Mouse (Mus musculus) lung, postnatal 0 days (tissue): ENCODE measurements around the gene Krt16. TPM values are rescaled to one million over a fixed set of nuclear protein-coding genes. Genes with fewer than 3 reads are reported as not detected.

Source experiments
- ATAC-seq: fragments of 200-750 bp; cut with Nextera tagmentation; 2 replicates; pipeline ENCODE4 v1.8.0; 2017; ENCODE audit warnings: moderate library complexity
- DNase-seq: peaks from one replicate; pipeline ENCODE4 v3.0.0-alpha.2; 2016; ENCODE audit warnings: low spot score
- H3K27ac ChIP-seq: fragments of 300-500 bp; sonication (generic); 2 replicates; pipeline ENCODE4 v1.5.1; 2014; ENCODE audit warnings: antibody characterized with exemption, mild to moderate bottlenecking, low read length, mixed read lengths
- H3K27me3 ChIP-seq: fragments of 300-500 bp; sonication (generic); replicated peaks from 2 replicates; pipeline ENCODE4 v1.6.1; 2014; ENCODE audit warnings: low read length, mixed read lengths; ENCODE audit not compliant: insufficient read depth
- H3K36me3 ChIP-seq: fragments of 300-500 bp; sonication (generic); 2 replicates; pipeline ENCODE4 v1.6.1; 2014; ENCODE audit warnings: low read length, mixed read lengths; ENCODE audit not compliant: insufficient read depth
- H3K4me1 ChIP-seq: fragments of 300-500 bp; sonication (generic); 2 replicates; pipeline ENCODE4 v1.6.1; 2014; ENCODE audit warnings: antibody characterized with exemption, low read depth, low read length, mixed read lengths; ENCODE audit not compliant: insufficient read depth
- H3K4me2 ChIP-seq: fragments of 300-500 bp; sonication (generic); replicated peaks from 2 replicates; pipeline ENCODE4 v1.6.1; 2014; ENCODE audit warnings: low read depth, mild to moderate bottlenecking, low read length, moderate library complexity, mixed read lengths
- H3K4me3 ChIP-seq: fragments of 300-500 bp; sonication (generic); 2 replicates; pipeline ENCODE4 v1.5.1; 2014; ENCODE audit warnings: low read depth, low read length
- H3K9ac ChIP-seq: fragments of 300-500 bp; sonication (generic); replicated peaks from 2 replicates; pipeline ENCODE4 v1.6.1; 2014; ENCODE audit warnings: low read depth, mild to moderate bottlenecking
- H3K9me3 ChIP-seq: fragments of 300-500 bp; sonication (generic); 2 replicates; pipeline ENCODE4 v1.6.1; 2016; ENCODE audit warnings: low read length, mixed read lengths
- CTCF ChIP-seq: IDR thresholded peaks from 2 replicates; pipeline ENCODE4 v1.5.1; 2016; ENCODE audit warnings: antibody characterized with exemption, mild to moderate bottlenecking
- EP300 ChIP-seq: IDR thresholded peaks from 2 replicates; pipeline ENCODE4 v1.6.1; 2016; ENCODE audit warnings: antibody characterized with exemption, mild to moderate bottlenecking, control low read depth
- WGBS: fragments of 180-500 bp; shearing (Covaris S2); extraction: QIAGEN DNeasy Blood & Tissue Kit; methylation state at CpG from one replicate; pipeline ENCODE4 v1.1.7; 2014; 5-methylcytosine and 5-hydroxymethylcytosine counted together
- polyA plus RNA-seq: library from polyadenylated mRNA; unstranded; fragments of >200 nt; fragmentation: Nextera tagmentation; extraction: Ambion mirVana; gene quantifications from 2 replicates; pipeline ENCODE4 v1.2.1, GENCODE M21; 2015

The Krt16 gene
- polyA plus RNA-seq, 1 experiment from 2014 or later = not detected

DNA sequence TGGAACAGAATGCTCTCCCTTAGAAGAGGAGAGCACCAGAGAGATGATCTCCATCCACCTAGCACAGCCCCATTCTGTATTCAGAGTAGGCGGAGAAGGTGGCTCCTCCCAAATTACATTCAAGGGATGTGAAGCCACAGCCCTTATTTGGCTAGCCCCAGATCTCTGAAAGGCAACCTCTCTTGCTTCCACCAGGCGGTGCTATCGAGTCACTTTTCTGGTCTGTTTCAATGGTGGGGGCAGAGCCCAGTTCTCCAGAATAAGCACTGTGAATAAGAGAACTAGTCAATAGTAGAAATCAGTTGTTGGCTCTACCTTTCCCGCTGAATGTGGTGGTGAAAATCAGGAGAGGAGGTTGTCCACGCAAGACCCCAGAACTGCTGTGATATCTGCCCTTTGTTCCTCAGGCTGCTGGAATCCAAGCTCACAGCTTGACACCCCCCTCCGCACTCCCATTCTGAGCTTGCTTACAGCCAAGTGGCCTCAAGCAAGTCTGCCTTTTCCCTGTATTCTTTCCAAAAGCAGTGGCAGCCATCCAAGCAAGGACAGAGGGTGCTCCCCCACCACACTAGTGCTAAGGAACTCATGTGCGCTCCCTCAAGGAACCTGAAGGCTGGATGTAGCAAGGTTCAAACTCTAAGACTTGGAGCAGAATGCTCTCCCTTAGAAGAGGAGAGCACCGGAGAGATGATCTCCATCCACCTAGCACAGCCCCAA lies 48.4 kb downstream of the Krt16 start:
- TF ChIP-seq EP300 = no peak
- TF ChIP-seq CTCF = peak; percentile 61
- no peak overlapping the region for H3K4me2 ChIP-seq
- WGBS = 45% methylated on average over 8 of the region's 8 CpGs
- H3K4me3 ChIP-seq = no peak overlapping the region
- H3K27me3 ChIP-seq = no peaks in the 10 kb centered on the region
- H3K9me3 ChIP-seq = no peaks in the 10 kb centered on the region
- ATAC-seq = no peak
- no peaks in the 10 kb centered on the region for H3K4me1 ChIP-seq
- H3K27ac ChIP-seq = no peak overlapping the region
- H3K36me3 ChIP-seq = no peaks in the 10 kb centered on the region
- DNase-seq = peak; percentile 8
- no peak overlapping the region for H3K9ac ChIP-seq

GRCm38 (mm10) chr11:100198666-100199065 lies 50.0 kb downstream of the Krt16 start:
- DNase-seq = no peak
- Histone ChIP-seq H3K27me3 (no peaks in the 10 kb centered on the region), H3K4me3 (no peak overlapping the region), H3K9me3 (no peaks in the 10 kb centered on the region), H3K4me2 (no peak overlapping the region), H3K4me1 (no peaks in the 10 kb centered on the region), H3K9ac (no peak overlapping the region), H3K36me3 (no peaks in the 10 kb centered on the region), H3K27ac (no peak overlapping the region)
- WGBS = 58% methylated on average over 4 of the region's 4 CpGs
- TF ChIP-seq EP300 = no peak
- no peak for TF ChIP-seq CTCF
- ATAC-seq = no peak

Other genes starting within 250 kb of the Krt16 start
- gene Krt33a, start 232.7 kb downstream of the Krt16 start, polyA plus RNA-seq = 0.17 and 0.23 TPM in 2 replicates
- gene Krt33b, start 219.0 kb downstream of the Krt16 start, polyA plus RNA-seq = 0.16 TPM in 1 of 2 replicates, not detected in the other
- 0.11 and 0.18 TPM in 2 replicates for gene Krt34, start 207.3 kb downstream of the Krt16 start, polyA plus RNA-seq
- gene Krt31, start 198.4 kb downstream of the Krt16 start, polyA plus RNA-seq = not detected in 2 replicates
- gene Krt32, start 160.7 kb downstream of the Krt16 start, polyA plus RNA-seq = not detected in 2 replicates
- gene Krt35, start 152.7 kb downstream of the Krt16 start, polyA plus RNA-seq = not detected in 2 replicates
- gene Krt36, start 143.3 kb downstream of the Krt16 start, polyA plus RNA-seq = 0.11 TPM in 1 of 2 replicates, not detected in the other
- 0.60 and 0.68 TPM in 2 replicates for gene Krt13, start 127.3 kb downstream of the Krt16 start, polyA plus RNA-seq
- 28.1 and 58.8 TPM in 2 replicates for gene Krt15, start 113.0 kb downstream of the Krt16 start, polyA plus RNA-seq
- 460 and 573 TPM in 2 replicates for gene Krt19, start 100.2 kb downstream of the Krt16 start, polyA plus RNA-seq
- not detected in 2 replicates for gene Krt9, start 55.7 kb downstream of the Krt16 start, polyA plus RNA-seq
- gene Krt14, start 41.4 kb downstream of the Krt16 start, polyA plus RNA-seq = 1.7 and 2.3 TPM in 2 replicates
- 0.58 and 0.65 TPM in 2 replicates for gene Krt17, start 12.1 kb upstream of the Krt16 start, polyA plus RNA-seq
- gene Krt42, start 21.0 kb upstream of the Krt16 start, polyA plus RNA-seq = not detected in 2 replicates
- gene Eif1, start 71.0 kb upstream of the Krt16 start, polyA plus RNA-seq = 2,114 and 2,164 TPM in 2 replicates
- gene Gast, start 85.5 kb upstream of the Krt16 start, polyA plus RNA-seq = not detected in 2 replicates
- 6.4 and 6.5 TPM in 2 replicates for gene Hap1, start 107.2 kb upstream of the Krt16 start, polyA plus RNA-seq
- 231 and 251 TPM in 2 replicates for gene Jup, start 148.9 kb upstream of the Krt16 start, polyA plus RNA-seq
- gene P3h4, start 165.9 kb upstream of the Krt16 start, polyA plus RNA-seq = 44.9 and 47.1 TPM in 2 replicates
- 75.6 and 86.5 TPM in 2 replicates for gene Fkbp10, start 166.8 kb upstream of the Krt16 start, polyA plus RNA-seq
- gene Nt5c3b, start 192.9 kb upstream of the Krt16 start, polyA plus RNA-seq = 56.3 and 57.6 TPM in 2 replicates
- gene Klhl10, start 193.0 kb upstream of the Krt16 start, polyA plus RNA-seq = 0.38 and 0.43 TPM in 2 replicates
- 3.6 and 4.1 TPM in 2 replicates for gene Klhl11, start 223.8 kb upstream of the Krt16 start, polyA plus RNA-seq